Mouse (Mus musculus) forebrain, embryonic 11.5 days (tissue): ENCODE results near the gene Olfr190. TPM values are rescaled to one million over a fixed set of nuclear protein-coding genes. Genes with fewer than 3 reads are reported as not detected.
"Not testable (repeated sequence)": the region's sequence is repeated elsewhere in the genome, so short reads cannot be mapped to it uniquely, and the experiment has no call there.

Source experiments
- ATAC-seq: fragments of 200-750 bp; cut with Nextera tagmentation; replicated peaks from 2 replicates; pipeline ENCODE4 v1.8.0; 2017; ENCODE audit warnings: moderate TSS enrichment; ENCODE audit not compliant: low FRiP score
- DNase-seq: peaks from one replicate; pipeline ENCODE4 v3.0.0-alpha.2; 2017; ENCODE audit warnings: low spot score
- H3K27ac ChIP-seq: fragments of 300-500 bp; sonication (generic); 2 replicates; pipeline ENCODE4 v1.5.1; 2014; ENCODE audit warnings: low read depth, low read length
- H3K27me3 ChIP-seq: fragments of 300-500 bp; sonication (generic); 2 replicates; pipeline ENCODE4 v1.6.1; 2014; ENCODE audit warnings: mild to moderate bottlenecking, low read length, mixed read lengths; ENCODE audit not compliant: control insufficient read depth, insufficient read depth
- H3K36me3 ChIP-seq: fragments of 300-500 bp; sonication (generic); 2 replicates; pipeline ENCODE4 v1.6.1; 2014; ENCODE audit warnings: mild to moderate bottlenecking, low read length, moderate library complexity, mixed read lengths; ENCODE audit not compliant: control insufficient read depth, insufficient read depth
- H3K4me1 ChIP-seq: fragments of 300-500 bp; sonication (generic); replicated peaks from 2 replicates; pipeline ENCODE4 v1.6.1; 2014; ENCODE audit warnings: low read length, mixed read lengths; ENCODE audit not compliant: control insufficient read depth, insufficient read depth
- H3K4me2 ChIP-seq: fragments of 300-500 bp; sonication (generic); 2 replicates; pipeline ENCODE4 v1.6.1; 2014; ENCODE audit warnings: low read depth, mild to moderate bottlenecking, low read length, moderate library complexity, mixed read lengths; ENCODE audit not compliant: severe bottlenecking
- H3K4me3 ChIP-seq: fragments of 300-500 bp; sonication (generic); 2 replicates; pipeline ENCODE4 v1.5.1; 2014; ENCODE audit warnings: low read depth, low read length
- H3K9ac ChIP-seq: fragments of 300-500 bp; sonication (generic); 2 replicates; pipeline ENCODE4 v1.6.1; 2014; ENCODE audit warnings: low read length
- H3K9me3 ChIP-seq: fragments of 300-500 bp; sonication (generic); 2 replicates; pipeline ENCODE4 v1.6.1; 2016; ENCODE audit warnings: low read length, mixed read lengths; ENCODE audit not compliant: control insufficient read depth
- WGBS: fragments of 180-500 bp; shearing (Covaris S2); extraction: QIAGEN DNeasy Blood & Tissue Kit; methylation state at CpG from one replicate; pipeline ENCODE4 v1.1.7; 2014; 5-methylcytosine and 5-hydroxymethylcytosine counted together
- polyA plus RNA-seq: library from polyadenylated mRNA; unstranded; fragments of >200 nt; fragmentation: Nextera tagmentation; extraction: Ambion mirVana; gene quantifications from 2 replicates; pipeline ENCODE4 v1.2.1, GENCODE M21; 2014

Gene Olfr190
- not detected in 2 replicates for polyA plus RNA-seq

- H3K4me3 ChIP-seq: no peak within 1 kb of the TSS
- H3K27me3 ChIP-seq: no peaks in the 10 kb centered on the region
- H3K27ac ChIP-seq: no peak within 1 kb of the TSS
- H3K4me1 ChIP-seq: no peaks in the 10 kb centered on the region
- WGBS: 91% methylated on average over 5 of the region's 5 CpGs
- H3K36me3 ChIP-seq: no peaks in the 10 kb centered on the region
- DNase-seq: no peak
- no peak within 1 kb of the TSS for H3K9ac ChIP-seq
- no peaks in the 10 kb centered on the region for H3K9me3 ChIP-seq
- no peak within 1 kb of the TSS for H3K4me2 ChIP-seq
- ATAC-seq: no peak
Observed at GRCm38 (mm10) chr16:59077905-59078304, at the start of gene Olfr190. Gene Olfr190 (minus strand): TSS chr16:59078005.

- Histone ChIP-seq H3K4me1 (no peaks in the 10 kb centered on the region), H3K4me2 (no peak within 1 kb of the TSS), H3K27ac (no peak within 1 kb of the TSS), H3K9me3 (no peaks in the 10 kb centered on the region), H3K9ac (no peak within 1 kb of the TSS), H3K36me3 (no peaks in the 10 kb centered on the region), H3K4me3 (no peak within 1 kb of the TSS), H3K27me3 (no peaks in the 10 kb centered on the region)
- no peak for DNase-seq
- ATAC-seq: no peak
Observed at GRCm38 (mm10) chr16:59120969-59121368, 43.2 kb upstream of the Olfr190 start, which contains the start of gene Olfr194. Gene Olfr194 (minus strand): TSS chr16:59121069.

- H3K4me1 ChIP-seq: no peaks in the 10 kb centered on the region
- no peaks in the 10 kb centered on the region for H3K36me3 ChIP-seq
- H3K4me3 ChIP-seq: no peak within 1 kb of the TSS
- no peak within 1 kb of the TSS for H3K9ac ChIP-seq
- H3K27me3 ChIP-seq: no peaks in the 10 kb centered on the region
- ATAC-seq (no peak), DNase-seq (no peak)
- H3K27ac ChIP-seq: no peak within 1 kb of the TSS
- WGBS: 86% methylated on average over 1 of the region's 1 CpGs
- H3K4me2 ChIP-seq: no peak within 1 kb of the TSS
- no peaks in the 10 kb centered on the region for H3K9me3 ChIP-seq
Observed at GRCm38 (mm10) chr16:59111781-59112180, 34.0 kb upstream of the Olfr190 start, which contains the start of gene Olfr193. Gene Olfr193 (minus strand): TSS chr16:59111881.

GRCm38 (mm10) chr16:59108522-59108921, 30.7 kb upstream of the Olfr190 start:
- H3K9me3 ChIP-seq, ATAC-seq, DNase-seq, H3K4me2 ChIP-seq, H3K27me3 ChIP-seq, H3K4me3 ChIP-seq, H3K36me3 ChIP-seq, H3K9ac ChIP-seq, H3K4me1 ChIP-seq, H3K27ac ChIP-seq: not testable (repeated sequence)
- 73% methylated on average over 5 of the region's 5 CpGs for WGBS

- 81% methylated on average over 2 of the region's 2 CpGs for whole genome bisulfite sequencing
- ATAC-seq: no peak
- DNase-seq: no peak
Observed at GRCm38 (mm10) chr16:59105312-59105711, 27.5 kb upstream of the Olfr190 start.

GRCm38 (mm10) chr16:59089722-59090121, 11.9 kb upstream of the Olfr190 start, which contains the start of gene Olfr191:
Gene Olfr191 (minus strand): TSS chr16:59089822.
- H3K27me3 ChIP-seq, H3K4me2 ChIP-seq, ATAC-seq, H3K9me3 ChIP-seq, H3K4me1 ChIP-seq, H3K36me3 ChIP-seq, H3K27ac ChIP-seq, H3K4me3 ChIP-seq, H3K9ac ChIP-seq, DNase-seq: not testable (repeated sequence)
- WGBS: 58% methylated on average over 1 of the region's 1 CpGs

More at GRCm38 (mm10) chr16:59105312-59105711, 27.5 kb upstream of the Olfr190 start:
- Histone ChIP-seq H3K36me3 (no peaks in the 10 kb centered on the region), H3K27me3 (no peaks in the 10 kb centered on the region), H3K27ac (no peak overlapping the region), H3K9ac (no peak overlapping the region), H3K4me3 (no peak overlapping the region), H3K4me1 (no peaks in the 10 kb centered on the region), H3K9me3 (no peaks in the 10 kb centered on the region), H3K4me2 (no peak overlapping the region)

GRCm38 (mm10) chr16:59081113-59081512, 3.3 kb upstream of the Olfr190 start:
- H3K27me3 ChIP-seq, H3K9ac ChIP-seq, DNase-seq, H3K36me3 ChIP-seq, ATAC-seq, H3K4me3 ChIP-seq, H3K4me2 ChIP-seq, H3K4me1 ChIP-seq, H3K27ac ChIP-seq, H3K9me3 ChIP-seq: not testable (repeated sequence)
- WGBS: 88% methylated on average over 2 of the region's 2 CpGs

GRCm38 (mm10) chr16:59073520-59073919, 4.3 kb downstream of the Olfr190 start:
- DNase-seq: no peak
- Histone ChIP-seq H3K4me1 (no peaks in the 10 kb centered on the region), H3K4me2 (no peak overlapping the region), H3K27me3 (no peaks in the 10 kb centered on the region), H3K27ac (no peak overlapping the region), H3K36me3 (no peaks in the 10 kb centered on the region), H3K9me3 (no peaks in the 10 kb centered on the region), H3K4me3 (no peak overlapping the region), H3K9ac (no peak overlapping the region)
- ATAC-seq: no peak
- WGBS: 79% methylated on average over 1 of the region's 1 CpGs

- H3K4me3 ChIP-seq: no peak overlapping the region
- no peaks in the 10 kb centered on the region for H3K9me3 ChIP-seq
- no peak for ATAC-seq
- DNase-seq: no peak
- no peaks in the 10 kb centered on the region for H3K27me3 ChIP-seq
- H3K27ac ChIP-seq: no peak overlapping the region
- H3K36me3 ChIP-seq: no peaks in the 10 kb centered on the region
- H3K4me2 ChIP-seq: no peak overlapping the region
- no peaks in the 10 kb centered on the region for H3K4me1 ChIP-seq
- no peak overlapping the region for H3K9ac ChIP-seq
Observed at GRCm38 (mm10) chr16:59071755-59072154, 6.0 kb downstream of the Olfr190 start.
